Mouse (Mus musculus) common myeloid progenitor, adult 5-6 weeks (primary cell): ENCODE measurements around the gene Acp2. TPM values are rescaled to one million over a fixed set of nuclear protein-coding genes. Genes with fewer than 3 reads are reported as not detected.

Experiments
- ATAC-seq: replicated peaks from 2 replicates; pipeline ENCODE4 v1.8.0; 2016; ENCODE audit warnings: low read depth, mild to moderate bottlenecking, moderate TSS enrichment, inconsistent platforms; ENCODE audit not compliant: poor library complexity, severe bottlenecking
- total RNA-seq: library from RNA; stranded (forward); fragments of 200-1000, 187-1606 nt; gene quantifications from 2 replicates; pipeline ENCODE4 v1.2.3, GENCODE M21; 2017

The Acp2 gene
- total RNA-seq, 1 experiment from 2014 or later: 15.3 TPM

DNA sequence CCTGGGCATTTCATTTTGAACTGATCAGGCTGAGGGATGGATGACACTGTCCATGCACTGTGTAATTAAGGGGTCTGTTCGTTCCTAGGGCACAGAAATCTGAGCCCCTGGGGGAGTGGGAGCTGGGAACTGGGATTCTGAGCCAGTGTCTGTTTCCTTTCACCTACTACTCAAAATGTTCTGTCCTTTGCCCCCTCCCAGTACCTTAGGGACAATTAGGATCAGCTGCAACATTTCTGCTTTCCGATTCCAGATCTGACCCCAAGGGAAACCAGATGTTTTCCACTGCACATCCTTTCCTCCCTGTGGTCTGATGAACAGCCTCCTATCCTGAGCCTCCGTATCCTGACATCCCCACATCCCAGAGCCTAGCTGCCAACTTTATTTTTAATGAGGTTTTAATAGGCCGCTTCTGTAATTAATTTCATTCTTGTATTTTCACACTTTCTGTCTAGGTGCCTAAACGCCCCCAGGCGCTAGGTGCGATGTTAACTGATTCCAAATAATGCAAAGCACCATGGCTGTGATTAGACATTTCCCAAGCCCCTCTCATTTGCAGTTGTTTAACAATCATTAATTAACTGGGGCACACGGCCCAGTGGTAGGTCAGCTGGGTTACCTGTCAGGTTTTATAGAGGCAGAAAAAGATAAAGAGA lies 52.2 kb downstream of the Acp2 start:
- no peak for ATAC-seq

DNA sequence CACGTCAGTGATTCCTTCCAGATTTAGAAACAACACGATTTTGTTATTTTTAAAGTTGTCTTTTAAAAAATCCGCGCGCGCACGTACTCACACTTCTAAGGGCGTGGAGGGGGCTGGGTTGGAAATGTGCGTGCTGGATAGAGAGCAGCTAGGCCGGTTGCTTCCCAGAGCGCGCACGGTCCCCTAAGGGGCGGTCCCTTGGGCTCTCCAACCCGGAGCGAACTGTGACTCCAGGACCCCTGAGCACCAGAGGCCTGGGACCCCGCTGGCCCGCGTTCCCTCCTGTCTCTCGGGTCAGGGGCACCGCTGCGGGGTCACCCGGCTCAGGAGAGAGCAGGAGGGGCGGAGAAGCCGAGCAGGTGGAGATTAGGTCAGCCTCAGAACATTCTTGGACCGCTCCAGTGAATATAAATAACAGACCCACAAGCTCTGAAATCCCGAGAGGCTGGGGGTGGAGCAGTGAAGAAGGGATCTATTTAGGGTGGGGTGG lies 53.0 kb downstream of the Acp2 start, which contains the start of gene Pacsin3:
Pacsin3 (plus strand) TSS at position 294 of the 490 bp plus-strand sequence.
- peak; percentile 30 for ATAC-seq

DNA sequence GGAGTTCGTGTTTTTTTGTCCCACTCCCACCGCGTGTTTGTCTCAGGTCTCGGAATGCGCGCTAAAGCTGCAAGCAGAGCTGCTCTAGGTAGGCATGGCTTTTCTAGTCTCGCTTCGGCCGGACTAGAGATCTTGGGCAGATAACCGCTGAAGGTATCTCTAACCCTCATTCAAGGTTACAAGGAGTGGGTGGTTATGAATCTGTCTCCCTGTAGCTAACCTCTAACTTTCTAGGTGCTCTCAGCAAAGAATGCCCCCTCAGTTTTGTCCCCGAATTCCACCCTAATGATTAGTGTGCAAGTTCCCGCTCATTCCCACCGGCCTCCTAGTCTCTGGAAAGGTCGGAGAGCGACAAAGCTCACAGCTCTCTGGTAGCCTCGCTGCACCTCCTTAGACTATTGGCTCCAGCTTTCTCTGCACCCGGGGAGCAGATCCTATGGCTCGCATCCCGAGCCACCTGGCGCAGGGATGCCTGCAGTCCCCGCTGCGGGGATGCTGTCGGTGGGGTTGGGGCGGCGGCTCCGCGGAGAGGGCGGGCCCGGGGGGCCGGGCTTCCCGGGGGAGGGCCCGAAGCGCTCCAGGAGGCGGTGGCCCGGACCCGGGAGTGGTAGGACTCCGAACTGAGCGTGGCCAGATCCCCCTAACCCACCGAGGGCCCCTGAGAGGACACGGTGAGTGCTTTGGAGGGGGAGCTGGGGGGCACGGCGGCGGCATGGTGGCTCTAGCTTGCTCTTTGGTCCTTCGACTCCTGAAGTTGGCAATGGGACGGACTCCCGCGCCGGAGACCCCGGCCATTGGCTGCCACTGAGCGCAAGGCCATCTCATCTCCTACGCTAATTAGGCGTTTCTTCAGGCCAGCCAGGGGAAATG lies 53.8 kb downstream of the Acp2 start:
- peak; percentile 48 for ATAC-seq

DNA sequence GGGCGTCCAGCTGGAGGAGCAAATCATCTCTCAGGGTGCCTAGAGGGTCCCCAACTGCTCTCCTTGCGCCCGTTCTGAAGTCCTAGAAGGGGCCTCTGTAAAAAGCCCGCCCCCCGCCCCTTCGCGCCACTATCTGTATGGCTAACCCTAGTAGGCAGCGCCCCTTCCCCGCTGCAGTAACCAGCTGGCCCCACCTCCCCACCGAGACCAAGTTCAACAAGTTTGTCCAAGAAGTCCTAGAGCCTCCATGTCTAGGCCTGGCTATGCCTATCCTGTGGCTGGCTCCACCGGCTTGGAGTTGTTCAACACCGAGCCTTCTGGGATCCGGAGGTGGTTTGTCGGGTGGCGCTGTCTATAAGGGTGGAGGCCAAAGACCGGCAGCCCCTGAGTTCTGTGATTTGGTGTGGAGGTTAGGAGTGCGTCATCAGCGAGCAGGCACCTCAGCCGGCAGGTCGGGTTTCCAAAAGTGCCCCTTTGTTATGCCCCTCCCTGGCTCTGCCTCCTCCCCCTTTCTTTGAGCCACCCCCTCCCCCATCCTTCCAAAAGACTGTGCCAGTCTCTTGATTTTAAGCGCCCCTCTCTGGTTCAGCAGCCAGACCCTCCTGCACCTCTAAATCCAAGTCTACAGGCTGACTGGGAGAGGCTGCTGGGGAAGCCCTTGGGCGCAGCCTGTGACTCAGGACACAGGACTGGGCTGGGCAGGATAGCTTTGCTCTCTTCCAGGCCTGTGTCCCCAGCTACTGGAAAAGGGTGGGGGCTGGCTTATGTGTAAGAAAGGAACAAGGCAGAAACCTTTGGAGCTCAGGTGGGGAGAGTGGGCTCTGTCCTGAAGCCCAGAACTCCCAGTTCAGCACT lies 54.7 kb downstream of the Acp2 start:
- ATAC-seq: peak; percentile 36

DNA sequence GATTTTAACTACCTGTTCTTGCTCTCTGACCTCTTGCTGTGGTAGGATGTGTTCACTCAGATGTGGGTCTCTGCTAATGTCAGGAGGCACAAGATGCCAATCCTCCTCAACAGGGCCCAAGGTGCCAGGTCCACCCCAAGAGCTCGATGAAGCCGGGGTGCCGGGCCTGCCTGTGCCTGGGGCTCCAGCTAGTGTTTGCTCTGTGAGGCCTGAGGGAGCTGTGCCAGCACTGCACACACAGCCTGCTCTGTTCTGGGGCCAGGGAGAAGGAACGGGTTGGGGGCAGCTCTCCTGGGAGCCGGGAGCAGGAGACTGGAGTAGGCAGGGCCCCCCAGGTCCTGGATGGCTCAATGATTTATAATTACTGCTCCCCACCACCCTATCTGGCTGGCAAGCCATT lies 55.4 kb downstream of the Acp2 start:
- ATAC-seq: no peak

DNA sequence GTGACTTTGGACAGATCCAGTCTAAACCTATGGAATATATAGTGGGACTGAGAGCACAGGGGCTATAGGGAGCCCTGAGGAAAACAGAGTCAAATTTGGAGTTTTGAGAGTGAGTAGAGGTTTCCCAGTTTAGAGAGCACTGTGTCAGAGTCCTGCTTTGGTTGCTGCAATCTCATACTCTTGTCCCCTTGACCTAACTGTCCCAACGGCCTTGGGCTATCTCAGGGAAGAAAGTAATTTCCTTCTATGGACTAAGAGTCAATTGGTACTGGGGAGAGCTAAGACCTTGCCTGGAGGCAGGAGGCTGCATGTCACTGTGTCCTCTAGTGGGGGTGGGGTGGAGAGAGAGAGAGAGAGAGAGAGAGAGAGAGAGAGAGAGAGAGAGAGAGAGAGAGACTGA lies 56.1 kb downstream of the Acp2 start:
- ATAC-seq: no peak

DNA sequence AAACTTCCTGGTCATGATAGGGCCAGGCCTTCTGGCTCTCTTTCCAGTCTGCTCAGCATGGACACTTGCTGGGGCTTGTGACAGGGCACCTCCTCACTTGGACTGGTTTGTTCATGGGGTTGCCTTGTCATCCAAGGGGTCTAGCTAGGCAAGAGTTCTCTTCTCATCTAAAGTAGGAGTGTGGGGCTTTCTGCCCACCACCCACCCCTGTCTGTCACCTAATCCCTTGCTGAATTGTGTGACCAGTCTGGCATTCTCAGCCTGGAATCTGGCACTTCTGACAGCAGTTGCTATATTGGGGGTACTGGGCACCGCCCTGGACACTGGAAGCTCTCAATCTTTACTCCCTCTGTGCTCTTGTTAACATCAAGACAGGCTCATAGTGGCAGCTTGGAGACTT lies 56.8 kb downstream of the Acp2 start:
- ATAC-seq: no peak

Other genes starting within 250 kb of the Acp2 start
- 3.9 and 5.0 TPM in 2 replicates for gene Rapsn, start 167.3 kb upstream of the Acp2 start, total RNA-seq
- gene Psmc3, start 148.9 kb upstream of the Acp2 start, total RNA-seq: 227 and 246 TPM in 2 replicates
- 8.9 and 10.7 TPM in 2 replicates for gene Slc39a13, start 132.5 kb upstream of the Acp2 start, total RNA-seq
- 64.4 and 74.3 TPM in 2 replicates for gene Spi1, start 120.5 kb upstream of the Acp2 start, total RNA-seq
- 0.09 and 0.15 TPM in 2 replicates for gene Mybpc3, start 84.7 kb upstream of the Acp2 start, total RNA-seq
- 46.4 and 55.6 TPM in 2 replicates for gene Madd, start 19.0 kb upstream of the Acp2 start, total RNA-seq
- gene Nr1h3, start 51 bp upstream of the Acp2 start, total RNA-seq: 0.23 TPM in 1 of 2 replicates, not detected in the other
- gene Ddb2, start 34.1 kb downstream of the Acp2 start, total RNA-seq: 11.5 and 18.0 TPM in 2 replicates
- 0.19 TPM in 1 of 2 replicates, not detected in the other for gene Pacsin3, start 53.1 kb downstream of the Acp2 start, total RNA-seq
- gene Arfgap2, start 62.1 kb downstream of the Acp2 start, total RNA-seq: 36.8 and 37.3 TPM in 2 replicates
- gene 1110051M20Rik, start 241.8 kb downstream of the Acp2 start, total RNA-seq: 12.2 and 28.9 TPM in 2 replicates